Mouse (Mus musculus) monocyte, adult 2 months (primary cell): Measurements from ENCODE around the gene Kank1.

Source experiments
- DNase-seq, 2 experiments: peaks; one replicate each; pipeline ENCODE4 v3.0.0; 2022; ENCODE audit warnings: low spot score in 2 of 2, low read depth in 1 of 2

Gene Kank1

GRCm38 (mm10) chr19:25236596-25237491 lies at the start of gene Kank1:
Gene Kank1, plus strand, starts transcription at chr19:25236975.
- DNase-seq, result peak in 1 of 2 experiments; percentile 5

- DNase-seq, result no peak
Observed at GRCm38 (mm10) chr19:25187681-25188080, 49.1 kb upstream of the Kank1 start.

GRCm38 (mm10) chr19:25193751-25194150 lies 43.0 kb upstream of the Kank1 start:
- DNase-seq, result no peak

DNA sequence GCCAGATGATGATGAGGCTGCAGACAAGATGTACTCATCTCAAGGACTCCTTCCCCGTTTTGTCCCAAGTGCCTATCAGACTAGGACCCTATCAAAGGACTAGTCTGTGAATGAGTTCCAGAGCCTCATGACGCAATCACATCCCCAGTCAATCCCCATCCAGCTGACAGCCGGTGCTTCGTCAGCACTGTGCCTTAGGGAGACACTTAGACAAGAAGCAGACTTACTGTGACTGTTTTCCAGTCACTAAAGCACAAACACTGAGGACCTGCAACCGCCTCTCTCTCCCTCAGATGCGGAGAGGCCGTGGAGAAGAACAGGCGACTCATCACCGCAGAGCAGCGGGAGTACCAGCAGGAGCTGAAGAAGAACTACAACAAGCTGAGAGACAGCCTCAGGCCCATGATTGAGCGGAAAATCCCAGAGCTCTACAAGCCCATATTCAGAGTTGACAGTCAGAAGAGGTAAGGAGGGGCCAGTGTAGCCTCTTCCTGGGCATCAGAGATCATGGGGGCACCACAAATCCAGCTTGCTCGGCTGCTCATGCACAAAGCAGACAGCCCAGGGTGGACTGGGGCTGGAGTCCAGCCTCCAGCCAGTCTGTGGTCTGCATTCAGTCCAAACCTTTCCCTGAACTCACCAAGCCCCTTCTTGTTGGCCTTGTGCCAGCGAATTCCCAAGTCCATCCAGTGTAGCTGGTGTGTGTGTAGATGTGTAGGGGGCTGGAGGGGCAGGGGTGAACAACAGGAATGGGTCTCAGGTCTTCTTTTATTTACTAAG lies 36.5 kb upstream of the Kank1 start:
- DNase-seq, result no peak

- no peak for DNase-seq
Observed at GRCm38 (mm10) chr19:25203077-25203476, 33.7 kb upstream of the Kank1 start.

GRCm38 (mm10) chr19:25206969-25207368 lies 29.8 kb upstream of the Kank1 start:
- DNase-seq, result no peak

GRCm38 (mm10) chr19:25207731-25208361 lies 28.9 kb upstream of the Kank1 start:
- no peak for DNase-seq

GRCm38 (mm10) chr19:25208596-25209110 lies 28.1 kb upstream of the Kank1 start:
- DNase-seq, result no peak

GRCm38 (mm10) chr19:25220611-25221010 lies 16.2 kb upstream of the Kank1 start:
- no peak for DNase-seq

DNA sequence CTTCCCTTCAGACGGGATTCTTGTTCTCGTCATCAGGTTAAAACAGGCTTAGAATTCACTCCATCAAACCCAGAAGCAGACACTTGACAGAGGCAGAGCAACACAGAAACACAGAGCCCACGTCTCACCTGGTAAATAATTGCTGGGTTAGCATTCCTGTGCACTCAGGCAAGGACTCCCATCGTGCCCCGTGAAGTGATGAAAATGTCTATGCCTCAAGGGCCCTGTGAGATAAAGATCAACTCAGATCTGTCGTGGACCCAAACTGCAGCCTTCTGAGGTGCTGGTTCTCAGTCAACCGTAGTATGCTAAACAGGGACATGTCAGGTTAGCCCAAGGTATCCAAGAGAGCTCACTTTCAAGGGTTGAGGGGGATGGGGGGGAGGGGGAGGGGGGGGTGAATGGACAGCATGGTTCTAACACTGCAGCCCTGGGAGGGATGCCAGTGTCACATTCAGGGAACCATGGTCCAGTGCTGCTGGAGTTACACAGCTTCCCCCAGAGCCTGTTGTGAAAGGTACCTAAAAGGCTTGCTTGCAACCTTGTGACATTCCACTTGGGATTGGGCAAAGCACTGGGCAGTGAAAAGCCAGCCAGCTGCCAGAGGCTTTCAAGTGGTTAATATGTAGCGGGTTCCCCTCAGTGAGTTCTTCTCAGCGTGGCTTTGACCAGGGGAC lies 14.7 kb upstream of the Kank1 start:
- DNase-seq, result no peak

DNA sequence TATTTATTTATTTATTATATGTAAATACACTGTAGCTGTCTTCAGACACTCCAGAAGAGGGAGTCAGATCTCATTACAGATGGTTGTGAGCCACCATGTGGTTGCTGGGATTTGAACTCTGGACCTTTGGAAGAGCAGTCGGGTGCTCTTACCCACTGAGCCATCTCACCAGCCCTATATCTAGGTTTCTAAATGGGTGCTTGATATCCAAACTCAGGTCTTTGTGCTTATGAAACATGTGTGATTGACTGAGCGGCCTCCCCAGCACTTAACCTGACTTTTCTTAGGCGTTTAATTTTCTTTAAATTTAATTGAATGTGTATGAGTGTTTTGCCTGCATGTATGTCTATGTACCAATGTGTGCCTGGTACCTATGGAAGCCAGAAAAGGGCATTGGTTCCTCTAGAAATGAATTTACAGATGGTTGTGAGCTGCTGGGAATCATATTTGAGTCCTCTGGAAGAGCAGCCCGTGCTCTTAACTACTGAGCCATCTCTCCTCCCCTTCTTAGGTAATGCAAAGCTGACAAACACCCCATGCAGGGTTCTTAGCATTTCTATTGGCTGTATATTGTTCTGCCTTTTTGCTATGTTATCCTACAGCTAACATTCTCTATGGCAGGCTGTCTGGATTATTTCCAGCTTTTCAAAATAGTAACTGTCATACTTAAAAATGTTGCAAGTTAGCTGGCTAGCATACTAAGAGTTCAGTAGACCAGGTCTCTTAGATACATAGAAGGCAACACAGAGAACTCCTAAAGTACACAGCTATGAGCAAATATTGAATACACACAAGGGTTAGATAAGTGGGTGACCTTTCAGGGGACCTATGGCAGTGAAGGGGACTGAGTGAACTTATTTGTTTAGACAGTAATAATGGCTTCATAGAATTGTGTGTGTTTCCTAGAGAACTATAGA lies 6.5 kb upstream of the Kank1 start:
- DNase-seq, result no peak

GRCm38 (mm10) chr19:25230975-25231334 lies 5.8 kb upstream of the Kank1 start:
- no peak for DNase-seq

DNA sequence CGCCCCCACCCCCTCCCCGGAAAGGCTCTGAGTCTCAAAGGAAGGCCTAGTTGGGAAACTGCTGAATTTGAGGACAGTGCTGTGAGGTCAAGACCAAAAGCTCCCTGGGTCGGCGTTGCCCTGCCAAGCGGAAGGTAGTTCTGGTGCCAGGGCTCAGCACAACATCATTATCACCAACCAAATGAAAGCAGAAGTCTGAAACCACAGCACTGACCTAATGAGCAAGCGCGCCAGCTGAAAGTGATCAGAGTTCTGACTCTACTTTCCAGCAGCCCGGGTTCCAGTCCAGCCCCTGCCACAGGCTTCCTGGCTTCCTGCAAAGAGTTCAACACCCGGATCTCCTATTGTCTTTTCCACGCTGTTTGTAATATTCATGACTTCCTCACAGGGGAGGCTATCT lies 4.7 kb upstream of the Kank1 start:
- no peak for DNase-seq

- DNase-seq, result no peak
Observed at GRCm38 (mm10) chr19:25237492-25238040, 791 bp downstream of the Kank1 start.

- no peak for DNase-seq
Observed at GRCm38 (mm10) chr19:25238121-25238520, 1.3 kb downstream of the Kank1 start.

DNA sequence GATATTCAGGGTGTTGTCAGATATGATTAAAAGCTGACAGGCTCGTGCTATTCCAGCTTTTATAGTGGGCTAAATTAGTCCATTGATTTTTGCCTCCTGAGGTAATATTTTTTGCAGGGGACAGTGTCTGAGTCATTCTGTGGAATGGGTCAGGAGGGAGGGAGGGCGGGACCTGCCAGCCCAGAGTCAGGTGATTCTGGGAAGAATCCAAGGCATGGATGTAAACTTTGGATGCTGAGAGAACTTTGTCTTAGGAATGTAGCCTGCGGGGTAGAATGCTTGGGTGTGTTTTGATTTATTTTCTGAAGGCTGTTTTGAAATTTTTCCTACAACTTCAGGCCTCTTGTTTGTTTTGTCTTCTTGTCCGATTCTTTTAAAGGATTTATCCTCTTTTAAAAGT lies 6.8 kb downstream of the Kank1 start:
- DNase-seq, result no peak

GRCm38 (mm10) chr19:25246062-25246461 lies 9.3 kb downstream of the Kank1 start:
- no peak for DNase-seq

DNA sequence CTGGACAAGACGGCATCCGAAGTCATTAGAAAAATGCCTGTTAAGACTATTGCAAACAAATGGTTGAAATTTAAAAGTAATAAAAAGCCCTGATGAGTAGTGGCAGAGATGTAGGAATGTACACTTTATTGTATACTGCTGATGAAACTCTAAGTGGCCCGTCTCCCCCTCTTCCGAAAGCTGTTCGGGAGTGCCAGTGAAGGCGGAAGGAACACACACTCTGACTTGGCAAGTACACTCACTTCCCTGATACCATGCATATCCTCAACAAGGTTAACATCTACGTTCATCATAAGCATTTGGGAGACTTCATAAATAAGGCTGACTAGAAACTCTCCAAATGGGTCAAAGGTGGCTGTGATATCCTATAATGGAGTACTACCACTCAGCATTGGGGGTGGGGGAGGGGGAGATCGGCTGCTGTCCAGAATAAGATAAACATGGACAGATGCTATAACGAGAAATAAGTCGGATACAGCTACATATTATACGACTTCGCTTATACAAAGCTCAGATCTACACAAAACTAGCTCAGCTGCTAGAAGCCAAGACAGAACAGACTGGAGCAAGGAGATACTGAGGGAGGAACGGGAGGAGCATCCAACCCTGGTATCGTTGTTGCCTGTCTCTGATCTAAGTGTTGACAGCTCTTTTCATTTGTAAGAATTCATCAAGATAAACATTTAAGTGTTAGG lies 11.2 kb downstream of the Kank1 start:
- no peak for DNase-seq

DNA sequence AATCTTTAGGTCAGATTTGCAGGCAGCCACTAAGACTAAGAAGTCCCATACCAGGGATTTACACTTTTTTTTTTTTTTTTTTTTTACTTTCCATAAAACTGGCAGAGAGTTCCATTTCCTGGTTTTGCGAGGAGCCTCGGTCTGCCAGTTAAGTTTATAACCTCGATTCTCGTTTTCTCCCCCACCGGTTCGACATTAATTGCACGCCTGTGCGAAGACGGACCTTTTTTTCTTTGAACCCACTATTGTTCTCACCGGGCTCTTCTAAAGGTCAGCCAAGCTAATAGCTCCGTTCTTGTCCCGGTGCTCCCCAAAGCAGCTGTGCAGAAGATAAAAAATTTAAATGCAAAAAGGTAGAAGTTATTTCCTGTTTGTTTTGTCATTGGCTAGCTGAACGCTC lies 12.5 kb downstream of the Kank1 start:
- DNase-seq, result no peak
